Mouse (Mus musculus) testis, adult 2 months (tissue): ENCODE measurements around the gene Rtn1.

Experiments used
- CTCF ChIP-seq: fragments of 200-500 bp; IDR thresholded peaks from 2 replicates; pipeline ENCODE4 v1.5.1; 2012; ENCODE audit warnings: low read depth, mild to moderate bottlenecking, inconsistent platforms, low read length, moderate library complexity; ENCODE audit not compliant: control insufficient read depth, insufficient read depth, insufficient replicate concordance
- POLR2A ChIP-seq: fragments of 200-500 bp; IDR thresholded peaks from 2 replicates; pipeline ENCODE4 v1.6.1; 2012; ENCODE audit warnings: low read depth, mild to moderate bottlenecking, inconsistent platforms, low read length, moderate library complexity; ENCODE audit not compliant: control insufficient read depth

- no peak for TF ChIP-seq CTCF
- no peak for TF ChIP-seq POLR2A
These were observed 173.9 kb downstream of the Rtn1 start for GRCm38 (mm10) chr12:72234966-72235365.
